ENCODE assay signal across 29 mouse cellular contexts in genomic region chr9:65393606-65394005, GRCm38 (mm10). TPM values are rescaled to one million over a fixed set of nuclear protein-coding genes. Genes with fewer than 3 reads are reported as not detected.
DNase-seq lines count a peak whose midpoint lies in the region; ATAC-seq lines count a peak whose summit lies in the region.
"Had no signal": no experiment of that assay in that cellular context is flagged by ENCODE, and none has a peak within 500 bp of the region (broad histone marks: within the 10 kb centered on the region; RNA-seq: fewer than 3 reads in every experiment).

No protein-coding gene starts in this region.

- 27% methylated on average over 2 of the region's 2 CpGs for WGBS in heart, embryonic 11.5 days (ENCODE audit: insufficient replicate concordance)
- WGBS in lung, embryonic 15.5 days, result 27% methylated on average over 2 of the region's 2 CpGs
- WGBS in heart, embryonic 16.5 days, result 15% methylated on average over 2 of the region's 2 CpGs

- no peak overlapping the region for H3K4me3 ChIP-seq in heart, embryonic 11.5 days (ENCODE audit: low read depth, low read length)
- no peak overlapping the region for H3K4me3 ChIP-seq in lung, embryonic 15.5 days
- no peak overlapping the region for H3K4me3 ChIP-seq in heart, embryonic 16.5 days (ENCODE audit: low read length)
- H3K4me3 ChIP-seq: forebrain, embryonic 12.5 days; hindbrain, embryonic 13.5 days; limb, embryonic 10.5 days; limb, embryonic 15.5 days; liver, embryonic 13.5 days; midbrain, embryonic 10.5 days; midbrain, embryonic 15.5 days had no signal

- H3K9ac ChIP-seq in heart, embryonic 11.5 days (ENCODE audit: low read depth, low read length), result no peak overlapping the region
- H3K9ac ChIP-seq in lung, embryonic 15.5 days, result no peak overlapping the region
- H3K9ac ChIP-seq in heart, embryonic 16.5 days (ENCODE audit: low read length), result no peak overlapping the region
- H3K9ac ChIP-seq: forebrain, embryonic 12.5 days; forebrain, postnatal 0 days; hindbrain, embryonic 13.5 days; limb, embryonic 15.5 days; liver, embryonic 13.5 days; lung, embryonic 14.5 days; midbrain, embryonic 15.5 days had no signal

- H3K4me1 ChIP-seq in heart, embryonic 11.5 days (ENCODE audit: control insufficient read depth, insufficient read depth, low read length), result peaks cover 13% of the 10 kb centered on the region
- H3K4me1 ChIP-seq in lung, embryonic 15.5 days, result peaks cover 32% of the 10 kb centered on the region
- H3K4me1 ChIP-seq in heart, embryonic 16.5 days (ENCODE audit: control insufficient read depth, insufficient read depth, low read length), result peaks cover 23% of the 10 kb centered on the region

- peak; percentile 43 for DNase-seq in adrenal gland, postnatal 10 days
- no peak for DNase-seq in adrenal gland, postnatal 25 days
- peak; percentile 47 to 61 for DNase-seq in heart, adult 18-20 months
- DNase-seq in lung, postnatal 36 days, result no peak
- no peak for DNase-seq in thymus, postnatal 14 days

- no peak for ATAC-seq in heart, embryonic 11.5 days (replicated peaks; ENCODE audit: insufficient number of reproducible peaks, low FRiP score, low TSS enrichment)
- ATAC-seq in lung, embryonic 15.5 days (ENCODE audit: borderline replicate concordance, extremely low read depth, low FRiP score, low TSS enrichment), result no peak
- no peak for ATAC-seq in heart, embryonic 16.5 days (replicated peaks; ENCODE audit: extremely low read depth, insufficient read depth, low FRiP score)
- ATAC-seq: forebrain, postnatal 0 days; midbrain, embryonic 15.5 days had no signal

- H3K27me3 ChIP-seq in heart, embryonic 11.5 days (ENCODE audit: control insufficient read depth, insufficient read depth, low read length), result peaks cover 39% of the 10 kb centered on the region
- H3K27me3 ChIP-seq in lung, embryonic 15.5 days, result peaks cover 30% of the 10 kb centered on the region
- H3K27me3 ChIP-seq in heart, embryonic 16.5 days (ENCODE audit: control insufficient read depth, insufficient read depth, low read length), result peaks cover 23% of the 10 kb centered on the region

- no peaks in the 10 kb centered on the region for H3K9me3 ChIP-seq in heart, embryonic 11.5 days (replicated peaks; ENCODE audit: control insufficient read depth, low read length)
- no peaks in the 10 kb centered on the region for H3K9me3 ChIP-seq in lung, embryonic 15.5 days
- H3K9me3 ChIP-seq in heart, embryonic 16.5 days (replicated peaks; ENCODE audit: control insufficient read depth, low read length), result no peaks in the 10 kb centered on the region
- H3K9me3 ChIP-seq: hindbrain, embryonic 13.5 days; limb, embryonic 10.5 days; limb, embryonic 15.5 days; liver, embryonic 13.5 days; midbrain, embryonic 10.5 days had no signal

- no peaks in the 10 kb centered on the region for H3K36me3 ChIP-seq in heart, embryonic 11.5 days (ENCODE audit: control insufficient read depth, insufficient read depth, low read length)
- no peaks in the 10 kb centered on the region for H3K36me3 ChIP-seq in lung, embryonic 15.5 days
- H3K36me3 ChIP-seq in heart, embryonic 16.5 days (ENCODE audit: control insufficient read depth, insufficient read depth), result no peaks in the 10 kb centered on the region
- H3K36me3 ChIP-seq: forebrain, embryonic 12.5 days; hindbrain, embryonic 13.5 days; limb, embryonic 15.5 days; liver, embryonic 13.5 days; midbrain, embryonic 10.5 days; midbrain, embryonic 15.5 days had no signal

- H3K27ac ChIP-seq in heart, embryonic 11.5 days (ENCODE audit: low read depth, low read length), result no peak overlapping the region
- H3K27ac ChIP-seq in lung, embryonic 15.5 days, result peak overlapping the region; percentile 42; the same call in 1 of the 2 replicates
- peak overlapping the region; percentile 13; the same call in 1 of the 2 replicates for H3K27ac ChIP-seq in heart, embryonic 16.5 days (ENCODE audit: low read length)
- H3K27ac ChIP-seq: forebrain, embryonic 12.5 days; hindbrain, embryonic 13.5 days; limb, embryonic 10.5 days; limb, embryonic 15.5 days; liver, embryonic 13.5 days; midbrain, embryonic 10.5 days; midbrain, embryonic 15.5 days had no signal

- no peak overlapping the region for H3K4me2 ChIP-seq in heart, embryonic 11.5 days
- no peak overlapping the region for H3K4me2 ChIP-seq in lung, embryonic 15.5 days
- H3K4me2 ChIP-seq in heart, embryonic 16.5 days (ENCODE audit: low read depth, low read length), result no peak overlapping the region
- H3K4me2 ChIP-seq: forebrain, embryonic 12.5 days; hindbrain, embryonic 13.5 days; limb, embryonic 15.5 days; liver, embryonic 13.5 days; lung, embryonic 14.5 days; midbrain, embryonic 15.5 days had no signal

RNA-seq across cellular contexts. Expression of gene Kbtbd13, which starts 2.2 kb away (rescaled TPM):
- 1 to 10 TPM in 1 of 2 experiments, under 1 TPM in 1; 0.84 to 3.9 TPM for total RNA-seq in adrenal gland, postnatal 10 days (2021)
- total RNA-seq in adrenal gland, postnatal 25 days (2021), result 0.43 TPM in 1 of 2 replicates, not detected in the other
- total RNA-seq in heart, adult 18-20 months (2021), result 1 to 10 TPM; 1.5 to 1.6 TPM
- 0.94 and 2.1 TPM in 2 replicates for polyA plus RNA-seq in heart, embryonic 11.5 days (2014; fragmentation: Nextera tagmentation; extraction: Ambion mirVana)
- 5.0 and 5.5 TPM in 2 replicates for polyA plus RNA-seq in lung, embryonic 15.5 days (2015; fragmentation: Nextera tagmentation; extraction: Ambion mirVana)
- polyA plus RNA-seq in heart, embryonic 16.5 days (2015; fragmentation: Nextera tagmentation; extraction: Ambion mirVana), result 1.4 and 1.8 TPM in 2 replicates
- total RNA-seq: CH12.LX; neutrophil, adult 5-6 weeks had no signal
- polyA plus RNA-seq: C2C12 had no signal

RNA-seq across cellular contexts. Expression of gene Rasl12, which starts 4.7 kb away (rescaled TPM):
- total RNA-seq in adrenal gland, postnatal 10 days (2021), result 10 to 100 TPM; 32.3 to 76.7 TPM
- total RNA-seq in adrenal gland, postnatal 25 days (2021), result 9.6 and 15.9 TPM in 2 replicates
- 1 to 10 TPM; 5.6 to 6.4 TPM for total RNA-seq in heart, adult 18-20 months (2021)
- 2.2 and 2.5 TPM in 2 replicates for polyA plus RNA-seq in heart, embryonic 11.5 days (2014; fragmentation: Nextera tagmentation; extraction: Ambion mirVana)
- 49.9 and 52.6 TPM in 2 replicates for polyA plus RNA-seq in lung, embryonic 15.5 days (2015; fragmentation: Nextera tagmentation; extraction: Ambion mirVana)
- 8.4 and 11.6 TPM in 2 replicates for polyA plus RNA-seq in heart, embryonic 16.5 days (2015; fragmentation: Nextera tagmentation; extraction: Ambion mirVana)
- total RNA-seq: megakaryocyte progenitor cell, adult 5-6 weeks; neutrophil, adult 5-6 weeks had no signal

RNA-seq across cellular contexts. Expression of gene Slc51b, which starts 29.1 kb away (rescaled TPM):
- under 1 TPM; 0.45 to 0.78 TPM for total RNA-seq in adrenal gland, postnatal 10 days (2021)
- not detected in 2 replicates for total RNA-seq in adrenal gland, postnatal 25 days (2021)
- total RNA-seq in heart, adult 18-20 months (2021), result not detected
- polyA plus RNA-seq in heart, embryonic 11.5 days (2014; fragmentation: Nextera tagmentation; extraction: Ambion mirVana), result not detected in 2 replicates
- polyA plus RNA-seq in lung, embryonic 15.5 days (2015; fragmentation: Nextera tagmentation; extraction: Ambion mirVana), result not detected in 2 replicates
- polyA plus RNA-seq in heart, embryonic 16.5 days (2015; fragmentation: Nextera tagmentation; extraction: Ambion mirVana), result 0.70 TPM in 1 of 2 replicates, not detected in the other
- total RNA-seq: adrenal gland, adult 8-10 months; CH12.LX; ES-E14; forebrain, postnatal 0 days; heart, postnatal 36 days; left cerebral cortex, postnatal 10 days; megakaryocyte progenitor cell, adult 5-6 weeks; neutrophil, adult 5-6 weeks had no signal
- polyA plus RNA-seq: C2C12; cortical plate, adult 2 months; embryonic facial prominence, embryonic 14.5 days; forebrain, embryonic 12.5 days; forebrain, postnatal 0 days; gonadal fat pad, adult 2 months; hindbrain, embryonic 13.5 days; limb, embryonic 10.5 days; limb, embryonic 15.5 days; liver, embryonic 13.5 days; lung, embryonic 14.5 days; midbrain, embryonic 10.5 days; midbrain, embryonic 15.5 days; neural tube, embryonic 11.5 days had no signal

RNA-seq across cellular contexts. Expression of gene Ubap1l, which starts 32.8 kb away (rescaled TPM):
- total RNA-seq in adrenal gland, postnatal 10 days (2021), result under 1 TPM in 1 of 2 experiments, not detected in 1; 0.45 TPM
- 0.90 TPM in 1 of 2 replicates, not detected in the other for total RNA-seq in adrenal gland, postnatal 25 days (2021)
- not detected for total RNA-seq in heart, adult 18-20 months (2021)
- 0.23 and 0.73 TPM in 2 replicates for polyA plus RNA-seq in heart, embryonic 11.5 days (2014; fragmentation: Nextera tagmentation; extraction: Ambion mirVana)
- 0.14 TPM in 1 of 2 replicates, not detected in the other for polyA plus RNA-seq in lung, embryonic 15.5 days (2015; fragmentation: Nextera tagmentation; extraction: Ambion mirVana)
- polyA plus RNA-seq in heart, embryonic 16.5 days (2015; fragmentation: Nextera tagmentation; extraction: Ambion mirVana), result 0.13 and 0.42 TPM in 2 replicates
- total RNA-seq: megakaryocyte progenitor cell, adult 5-6 weeks had no signal
- polyA plus RNA-seq: liver, embryonic 13.5 days had no signal

RNA-seq across cellular contexts. Expression of gene Mtfmt, which starts 42.0 kb away (rescaled TPM):
- 10 to 100 TPM; 11.2 to 14.1 TPM for total RNA-seq in adrenal gland, postnatal 10 days (2021)
- total RNA-seq in adrenal gland, postnatal 25 days (2021), result 16.9 and 20.1 TPM in 2 replicates
- total RNA-seq in heart, adult 18-20 months (2021), result 1 to 10 TPM; 6.3 to 6.9 TPM
- 13.6 and 15.3 TPM in 2 replicates for polyA plus RNA-seq in heart, embryonic 11.5 days (2014; fragmentation: Nextera tagmentation; extraction: Ambion mirVana)
- 18.6 and 19.3 TPM in 2 replicates for polyA plus RNA-seq in lung, embryonic 15.5 days (2015; fragmentation: Nextera tagmentation; extraction: Ambion mirVana)
- polyA plus RNA-seq in heart, embryonic 16.5 days (2015; fragmentation: Nextera tagmentation; extraction: Ambion mirVana), result 13.7 and 15.0 TPM in 2 replicates

Comparison
In these comparisons a context has a peak if more than half of its experiments do, and no peak if none do; other contexts are left out.
1. DNase-seq: peak in adrenal gland, postnatal 10 days (single experiment) and heart, adult 18-20 months (2 of 2); none in adrenal gland, postnatal 25 days (single experiment), lung, postnatal 36 days (single experiment) and thymus, postnatal 14 days (single experiment).